Mouse (Mus musculus) kidney, embryonic 16.5 days (tissue): Measurements from ENCODE around the gene Cenph. TPM values are rescaled to one million over a fixed set of nuclear protein-coding genes. Genes with fewer than 3 reads are reported as not detected.

Experiments used
- polyA plus RNA-seq: library from polyadenylated mRNA; unstranded; fragments of >200 nt; fragmentation: Nextera tagmentation; extraction: Ambion mirVana; gene quantifications from 2 replicates; pipeline ENCODE4 v1.2.1, GENCODE M21; 2015

Gene Cenph
- polyA plus RNA-seq, 1 experiment from 2014 or later: 35.6 TPM

Other genes with a start within 250 kb of the Cenph start
- gene Ocln, start 223.2 kb downstream of the Cenph start, polyA plus RNA-seq: 34.3 and 34.4 TPM in 2 replicates
- 18.8 and 20.5 TPM in 2 replicates for gene Marveld2, start 158.9 kb downstream of the Cenph start, polyA plus RNA-seq
- gene Ak6, start 124.9 kb downstream of the Cenph start, polyA plus RNA-seq: 258 and 281 TPM in 2 replicates
- gene Rad17, start 124.8 kb downstream of the Cenph start, polyA plus RNA-seq: 21.0 and 21.2 TPM in 2 replicates
- 8.9 and 12.8 TPM in 2 replicates for gene Taf9, start 124.3 kb downstream of the Cenph start, polyA plus RNA-seq
- gene Ccdc125, start 106.2 kb downstream of the Cenph start, polyA plus RNA-seq: 7.2 and 7.7 TPM in 2 replicates
- gene Cdk7, start 45.0 kb downstream of the Cenph start, polyA plus RNA-seq: 102 and 103 TPM in 2 replicates
- gene Mrps36, start 31.2 kb downstream of the Cenph start, polyA plus RNA-seq: 171 and 174 TPM in 2 replicates
- 269 and 273 TPM in 2 replicates for gene Ccnb1, start 10.7 kb upstream of the Cenph start, polyA plus RNA-seq
- 54.9 and 55.5 TPM in 2 replicates for gene Slc30a5, start 57.5 kb upstream of the Cenph start, polyA plus RNA-seq